Mouse (Mus musculus) cerebellum, adult 8-10 months (tissue): Measurements from ENCODE around the gene Acadm.

Experiments
- DNase-seq: peaks from one replicate; pipeline ENCODE4 v3.0.0; 2022

Gene Acadm

GRCm38 (mm10) chr3:153897216-153897615 is 47.2 kb downstream of the Acadm start:
- no peak for DNase-seq

GRCm38 (mm10) chr3:153895454-153895853 is 49.0 kb downstream of the Acadm start:
- no peak for DNase-seq

- DNase-seq: no peak
These were observed 55.1 kb downstream of the Acadm start for GRCm38 (mm10) chr3:153889188-153889781.

GRCm38 (mm10) chr3:153888141-153888540 is 56.3 kb downstream of the Acadm start:
- DNase-seq: no peak

GRCm38 (mm10) chr3:153886296-153886695 is 58.1 kb downstream of the Acadm start:
- no peak for DNase-seq
